Mouse (Mus musculus) heart, postnatal 14 days (tissue): ENCODE results near the gene Treml2. TPM values are rescaled to one million over a fixed set of nuclear protein-coding genes. Genes with fewer than 3 reads are reported as not detected.
"Not testable (repeated sequence)": the region's sequence is repeated elsewhere in the genome, so short reads cannot be mapped to it uniquely, and the experiment has no call there.

Source experiments
- DNase-seq, 2 experiments: peaks; one replicate each; pipeline ENCODE4 v3.0.0; 2021 to 2022
- intact Hi-C: fragments of 180-260 bp; cut with DNase I; formaldehyde crosslinking; loops from one replicate; pipeline ENCODE4 v1.15.1; 2025
- total RNA-seq, 2 experiments: library from RNA; stranded (reverse); gene quantifications; 2 replicates each; pipeline ENCODE4 v1.2.3; 2021

Treml2 gene
- total RNA-seq, 2 experiments from 2014 or later: 0.53 to 1.00 TPM

DNA sequence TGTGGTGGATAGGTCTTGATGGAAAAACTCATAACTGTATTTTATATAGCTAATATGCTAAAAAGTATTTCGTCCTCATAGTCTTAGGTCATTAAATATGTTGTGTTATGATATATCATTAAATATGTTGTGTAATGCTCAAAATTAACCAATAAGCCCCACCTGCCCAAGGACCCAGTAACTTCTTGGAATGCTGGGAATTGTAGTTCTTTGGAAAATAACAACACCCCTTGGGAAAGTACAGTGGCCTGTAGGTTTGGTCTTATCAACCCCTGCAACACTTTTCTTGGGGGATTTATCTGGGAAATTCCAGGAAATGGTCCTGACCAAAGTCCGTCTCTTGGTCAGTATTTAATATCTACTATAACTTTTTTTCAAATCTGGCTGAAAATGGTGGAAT, 43.8 kb downstream of the Treml2 start:
- DNase-seq: no peak
- intact Hi-C loops: no loop called here

DNA sequence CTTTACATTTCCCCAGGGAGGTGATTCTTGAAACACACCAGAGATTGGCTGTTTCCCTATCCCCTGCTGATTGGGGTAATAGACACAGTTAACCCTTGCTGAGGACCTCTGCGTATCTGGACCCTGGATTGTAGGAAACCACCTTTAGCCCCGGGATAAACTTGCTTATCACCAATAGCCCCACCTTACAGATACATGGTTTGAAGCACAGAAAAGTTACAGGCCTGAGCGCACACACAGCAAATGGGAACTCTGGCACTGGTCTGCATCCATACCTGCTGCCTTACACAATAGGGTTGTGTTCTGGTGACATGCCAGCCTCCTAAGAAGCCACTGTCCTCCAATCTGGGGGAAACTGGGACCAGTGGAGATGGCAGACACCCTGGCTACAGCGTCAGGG, 46.5 kb downstream of the Treml2 start:
- intact Hi-C loops: no loop called here
- no peak for DNase-seq

DNA sequence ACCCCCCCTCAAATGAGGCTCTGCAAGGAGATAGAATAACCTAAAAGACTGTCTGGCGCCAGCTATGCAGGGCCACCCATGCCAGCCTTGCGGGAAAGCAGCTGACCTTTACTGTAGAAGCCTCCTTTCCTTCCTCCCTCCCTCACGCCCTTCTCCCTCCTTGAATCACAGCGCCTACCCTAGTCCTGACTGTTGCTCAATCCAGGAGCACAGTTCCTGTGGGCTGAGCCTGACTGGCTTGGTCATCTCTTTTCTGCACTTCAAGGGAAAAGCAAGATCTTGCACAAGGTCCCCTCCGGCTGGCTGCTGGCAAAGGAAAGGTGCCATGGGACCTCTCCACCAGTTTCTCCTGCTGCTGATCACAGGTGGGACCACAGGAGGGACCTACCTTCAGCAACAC, 46.9 kb downstream of the Treml2 start, which contains the start of gene Trem2:
Gene Trem2 (plus strand): TSS at position 171 of the 400 bp plus-strand sequence.
- no peak for DNase-seq

DNA sequence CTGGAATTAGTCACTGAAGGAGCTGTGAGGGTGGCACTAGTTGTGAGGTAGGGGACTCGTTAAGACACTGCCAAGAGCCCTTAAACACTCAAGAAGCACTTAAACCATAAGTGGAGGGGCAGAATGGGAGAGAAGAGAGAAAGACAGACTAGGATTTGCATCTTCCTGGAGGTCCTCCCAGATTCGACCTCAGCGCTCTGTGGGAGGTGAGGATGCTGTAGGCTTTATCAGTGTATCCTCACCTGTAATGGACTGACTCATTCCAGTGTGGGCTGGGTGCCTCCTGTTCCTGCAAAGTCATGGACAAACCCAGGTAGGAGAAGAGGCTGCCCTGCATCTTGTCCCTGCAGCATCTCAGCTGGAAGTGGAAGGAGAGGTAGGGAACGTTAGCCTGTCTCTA, 47.5 kb downstream of the Treml2 start:
- intact Hi-C loops: no loop called here
- DNase-seq: no peak

More for the DNA sequence above, 46.9 kb downstream of the Treml2 start, which contains the start of gene Trem2:
- intact Hi-C loops: no loop called here

DNA sequence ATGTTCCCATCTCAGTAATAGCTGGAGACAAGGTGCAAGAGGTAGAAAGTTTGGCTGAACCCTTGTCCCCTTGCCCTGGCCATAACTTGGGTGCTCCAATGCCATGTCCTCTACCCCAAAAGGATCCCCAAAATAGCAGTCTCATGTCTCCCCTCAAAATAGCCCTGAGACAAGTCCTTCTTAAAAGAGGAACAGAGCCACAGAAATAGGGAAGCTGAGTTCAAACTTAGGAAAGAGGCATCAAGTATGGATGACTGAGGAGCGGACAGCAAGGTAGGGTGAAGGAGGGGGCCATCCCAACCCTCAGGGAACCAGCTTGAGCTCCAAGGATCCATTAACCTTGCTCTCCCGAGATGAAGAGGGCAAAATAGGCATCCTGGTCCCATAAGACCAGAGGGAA, 48.0 kb downstream of the Treml2 start:
- intact Hi-C loops: no loop called here
- no peak for DNase-seq

DNA sequence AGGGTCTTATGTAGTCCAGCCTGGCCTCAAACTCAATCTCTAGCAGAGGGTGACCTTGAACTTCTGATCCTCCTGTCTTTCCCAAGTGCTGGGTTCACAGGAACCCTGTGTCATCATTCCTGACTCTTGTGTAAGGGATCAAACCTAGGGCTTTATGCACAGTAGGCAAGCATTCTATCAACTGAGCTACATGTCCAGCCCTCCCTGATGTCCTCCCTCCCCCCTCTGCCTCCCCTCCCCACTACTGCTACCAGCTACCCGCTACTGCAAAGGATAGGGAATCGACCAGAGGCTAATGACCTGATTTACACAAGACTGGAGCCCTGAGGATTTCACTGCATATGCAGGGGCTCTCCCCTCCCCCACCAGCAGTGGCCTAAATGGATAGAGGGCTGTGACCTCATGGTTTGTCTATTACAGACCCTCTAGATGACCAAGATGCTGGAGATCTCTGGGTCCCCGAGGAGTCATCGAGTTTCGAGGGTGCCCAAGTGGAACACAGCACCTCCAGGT, 51.4 kb downstream of the Treml2 start:
- DNase-seq: no peak
- intact Hi-C loops: no loop called here

DNA sequence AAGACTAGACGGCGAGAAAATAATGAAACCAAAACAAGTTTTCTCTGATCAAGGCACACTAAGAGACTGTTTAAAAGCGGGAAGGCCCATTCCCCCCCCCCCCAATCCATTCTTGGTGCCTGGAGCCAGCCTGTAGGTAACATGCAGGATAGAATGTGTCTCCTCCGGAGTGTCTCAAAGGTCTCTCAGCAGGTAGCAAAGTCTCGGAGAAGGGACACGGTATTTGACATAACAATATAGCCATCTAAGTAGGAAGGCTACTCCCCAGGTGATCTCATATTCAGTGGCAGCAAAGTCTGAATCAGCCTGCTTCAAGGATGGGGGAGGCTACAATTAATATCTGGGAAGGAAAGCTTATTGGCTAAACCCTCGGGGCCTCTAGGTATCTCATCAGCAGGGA, 53.7 kb downstream of the Treml2 start:
- DNase-seq, intact Hi-C loops: not testable (repeated sequence)

DNA sequence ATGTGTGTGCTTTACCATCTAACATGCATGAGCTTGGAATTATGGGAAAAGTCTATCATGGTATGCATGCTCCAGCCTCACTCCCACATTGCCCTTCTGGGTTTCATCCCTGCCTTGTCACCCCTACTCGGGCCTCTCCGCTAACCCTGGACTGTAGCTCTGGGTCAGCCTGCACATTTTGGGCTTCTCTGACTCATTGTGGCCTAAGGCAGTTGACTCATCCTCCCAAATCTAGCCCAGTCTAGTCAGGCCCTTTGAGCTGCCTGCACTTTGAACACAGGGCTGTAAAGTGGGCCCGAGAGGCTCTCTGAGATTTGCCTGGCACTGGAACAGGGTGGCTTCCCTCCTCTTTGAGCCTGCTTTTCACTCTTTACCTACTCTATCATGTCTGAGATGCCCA, 56.5 kb downstream of the Treml2 start:
- DNase-seq: no peak
- intact Hi-C loops: no loop called here

DNA sequence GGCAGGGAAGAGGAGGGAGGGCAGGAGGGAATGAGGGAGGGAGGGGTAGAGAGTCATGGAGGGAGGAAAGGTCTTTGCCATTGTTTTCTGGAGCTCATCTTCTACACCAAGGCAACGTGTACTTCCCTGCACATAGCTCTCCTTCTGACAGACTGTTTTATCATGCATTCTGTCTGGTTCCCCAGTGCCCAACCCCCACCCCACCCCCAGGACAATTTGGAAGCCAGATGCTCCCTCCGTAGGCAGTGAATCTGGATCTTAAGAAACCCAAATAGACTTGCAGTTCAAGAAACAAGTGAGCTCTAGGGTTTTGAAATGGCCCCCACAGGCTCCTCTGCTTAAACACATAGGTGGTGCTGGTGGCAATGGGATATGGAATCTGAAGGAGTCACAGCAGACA, 58.6 kb downstream of the Treml2 start:
- intact Hi-C loops: no loop called here
- DNase-seq: no peak

DNA sequence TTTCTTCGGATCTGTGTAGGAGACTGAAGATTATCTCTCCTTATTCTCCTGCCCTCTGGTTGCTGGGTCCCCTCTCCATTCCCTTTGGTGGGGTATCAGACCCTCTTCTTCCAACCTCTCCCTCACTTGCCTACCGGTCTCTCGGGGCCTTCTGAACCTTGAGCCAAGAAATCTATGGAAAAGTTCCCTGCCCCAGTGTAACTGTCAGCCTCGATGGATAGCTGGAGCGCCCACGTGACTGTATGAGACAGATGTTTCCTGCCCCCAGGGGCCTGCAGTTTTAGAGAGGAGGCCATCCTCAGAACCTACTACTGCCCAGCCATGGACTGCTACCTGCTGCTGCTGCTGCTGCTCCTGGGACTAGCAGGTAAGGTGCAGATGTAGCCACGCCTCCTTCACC, 60.3 kb downstream of the Treml2 start, which contains the start of gene Treml1:
Gene Treml1 (plus strand): TSS at position 301 of the 400 bp plus-strand sequence.
- DNase-seq: no peak
- intact Hi-C loops: no loop called here

DNA sequence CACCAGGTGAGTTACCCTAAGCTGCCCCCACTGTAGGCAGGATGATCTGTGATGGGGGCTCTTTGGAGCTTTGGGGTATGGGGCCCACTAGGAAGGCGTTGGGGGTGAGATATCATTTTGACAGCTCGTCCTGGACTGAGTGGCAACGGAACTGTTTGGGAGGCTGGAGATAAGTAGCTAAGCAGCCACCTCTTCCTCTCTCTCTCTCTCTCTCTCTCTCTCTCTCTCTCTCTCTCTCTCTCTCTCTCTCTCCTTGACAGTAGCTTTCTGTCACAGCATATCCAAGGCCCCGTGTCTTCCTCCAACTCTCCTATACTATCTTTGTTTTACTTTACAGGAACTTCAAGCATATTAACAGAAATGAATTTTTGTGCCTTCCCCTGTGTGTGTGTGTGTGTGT, 61.2 kb downstream of the Treml2 start:
- intact Hi-C loops: no loop called here
- no peak for DNase-seq

Other genes starting within 250 kb of the Treml2 start
- not detected for gene 1700067P10Rik, start 210.2 kb upstream of the Treml2 start, total RNA-seq
- not detected for gene 9830107B12Rik, start 153.2 kb upstream of the Treml2 start, total RNA-seq
- gene A530064D06Rik, start 132.2 kb upstream of the Treml2 start, total RNA-seq: not detected
- gene Trem1, start 66.7 kb upstream of the Treml2 start, total RNA-seq: under 1 TPM; 0.10 to 0.15 TPM
- not detected for gene Trem3, start 51.7 kb upstream of the Treml2 start, total RNA-seq
- under 1 TPM in 1 of 2 experiments, not detected in 1; 0.29 TPM for gene Treml4, start 35.2 kb upstream of the Treml2 start, total RNA-seq
- gene B430306N03Rik, start 16.6 kb downstream of the Treml2 start, total RNA-seq: under 1 TPM; 0.10 to 0.20 TPM
- 1 to 10 TPM; 1.9 to 2.5 TPM for gene Trem2, start 46.9 kb downstream of the Treml2 start, total RNA-seq
- gene Treml1, start 60.4 kb downstream of the Treml2 start, total RNA-seq: under 1 TPM; 0.22 to 0.29 TPM
- 10 to 100 TPM; 24.3 to 26.5 TPM for gene Nfya, start 110.4 kb downstream of the Treml2 start, total RNA-seq
- 10 to 100 TPM; 10.7 to 12.9 TPM for gene Oard1, start 110.5 kb downstream of the Treml2 start, total RNA-seq
- gene Apobec2, start 133.4 kb downstream of the Treml2 start, total RNA-seq: 100 to 1,000 TPM; 243 TPM
- gene Tspo2, start 152.0 kb downstream of the Treml2 start, total RNA-seq: 1 to 10 TPM in 1 of 2 experiments, under 1 TPM in 1; 0.96 to 1.8 TPM
- under 1 TPM; 0.17 to 0.83 TPM for gene Unc5cl, start 155.4 kb downstream of the Treml2 start, total RNA-seq